Mouse (Mus musculus): ENCODE data around the gene Sost. TPM values are rescaled to one million over a fixed set of nuclear protein-coding genes. Genes with fewer than 3 reads are reported as not detected.
"Not testable (repeated sequence)": the region's sequence is repeated elsewhere in the genome, so short reads cannot be mapped to it uniquely, and the experiment has no call there.

Gene Sost
- polyA plus RNA-seq, 2 experiments, result 0.12 TPM; not detected in 1

DNA sequence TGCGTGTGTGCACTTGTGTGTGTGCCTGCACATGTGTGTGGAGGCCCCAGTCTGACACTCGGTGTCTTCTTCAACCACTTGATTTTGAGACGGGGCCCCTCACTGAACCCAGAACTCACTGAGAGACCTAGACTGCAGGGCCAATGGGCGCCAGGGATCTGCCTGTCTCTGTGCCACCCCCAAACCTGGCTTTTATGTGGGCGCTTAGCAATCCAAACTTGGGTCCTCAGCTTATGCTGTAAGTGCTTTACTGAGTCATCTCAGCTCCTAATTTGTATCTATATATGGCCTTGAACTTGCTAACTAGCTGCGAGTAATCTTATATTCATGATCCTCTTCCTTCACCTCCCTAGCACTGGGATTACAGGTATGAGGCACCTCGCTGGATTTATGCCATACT, 25.6 kb upstream of the Sost start:
- ATAC-seq (ENCODE audit: insufficient read depth) (no peak), DNase-seq (ENCODE audit: low read depth in 3 of 3, low spot score in 3 of 3) (no peak)
- WGBS (ENCODE audit: insufficient replicate concordance), result 72% methylated on average over 7 of the region's 7 CpGs
- Histone ChIP-seq H3K9ac (replicated peaks) (no peak overlapping the region), H3K4me1 (replicated peaks; ENCODE audit: control insufficient read depth in 2 of 2, insufficient read depth in 2 of 2, low read length in 1 of 2) (peaks cover 12 to 21% of the 10 kb centered on the region in 2 experiments), H3K4me3 (ENCODE audit: insufficient read depth in 1 of 2, low read depth in 2 of 2, low read length in 2 of 2) (no peak overlapping the region), H3K36me3 (replicated peaks; ENCODE audit: control insufficient read depth, insufficient read depth, low read depth) (no peaks in the 10 kb centered on the region), H3K27ac (no peak overlapping the region), H3K9me3 (ENCODE audit: control insufficient read depth, low read length) (no peaks in the 10 kb centered on the region), H3K4me2 (ENCODE audit: low read depth) (no peak overlapping the region), H3K27me3 (ENCODE audit: control insufficient read depth, insufficient read depth, low read length) (no peaks in the 10 kb centered on the region)
- TF ChIP-seq CTCF (IDR thresholded peaks at IDR 0.05; ENCODE audit: low read depth) (no peak), EP300 (IDR thresholded peaks at IDR 0.05; ENCODE audit: low read depth) (no peak)

DNA sequence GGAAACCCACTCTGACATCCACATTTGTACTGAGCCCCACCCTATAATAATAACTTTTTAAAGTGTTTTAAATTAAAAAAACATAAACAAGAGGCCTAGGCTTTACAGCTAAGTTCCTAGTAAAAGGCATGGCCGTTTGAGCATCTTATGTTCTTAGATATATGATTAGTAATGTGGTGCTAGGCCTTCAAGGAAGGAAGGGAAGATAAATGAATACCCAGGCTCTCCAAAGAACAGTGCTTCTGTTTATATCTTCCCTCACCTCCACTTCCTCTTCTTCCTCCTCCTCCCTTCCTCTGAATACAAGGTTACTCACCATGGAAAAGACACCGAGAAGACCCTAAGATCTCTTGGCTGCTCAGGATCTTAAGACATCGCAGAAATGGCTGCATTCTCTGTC, 25.0 kb upstream of the Sost start:
- 40% methylated on average over 3 of the region's 3 CpGs for WGBS (ENCODE audit: insufficient replicate concordance)
- no peak overlapping the region for H3K4me2 ChIP-seq (ENCODE audit: low read depth)

DNA sequence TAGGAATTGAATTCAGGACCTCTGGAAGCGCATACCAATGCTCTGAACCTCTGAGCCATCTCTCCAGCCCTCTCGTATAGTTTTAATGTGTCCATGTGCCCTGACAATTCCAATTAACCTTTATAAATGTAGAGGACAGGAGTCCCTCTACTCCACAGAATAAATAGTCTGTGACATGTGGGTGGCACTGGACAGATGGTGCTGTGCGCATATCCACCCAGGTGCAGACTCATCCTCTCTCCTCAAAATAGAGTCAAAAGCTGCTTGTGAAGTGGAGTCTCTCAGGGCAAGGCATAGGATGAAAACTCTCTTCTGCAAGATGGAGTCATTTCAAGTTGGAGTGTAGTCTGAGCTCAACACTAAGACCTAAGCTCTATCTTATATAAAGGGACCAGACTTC, 23.4 kb upstream of the Sost start:
- Histone ChIP-seq H3K36me3 (replicated peaks; ENCODE audit: control insufficient read depth, insufficient read depth, low read depth) (no peaks in the 10 kb centered on the region), H3K27ac (no peak overlapping the region), H3K27me3 (ENCODE audit: control insufficient read depth, insufficient read depth, low read length) (peaks cover 4% of the 10 kb centered on the region; the same call in 1 of the 2 replicates), H3K4me2 (ENCODE audit: low read depth) (no peak overlapping the region), H3K4me1 (replicated peaks; ENCODE audit: control insufficient read depth in 2 of 2, insufficient read depth in 2 of 2, low read length in 1 of 2) (peaks cover 12 to 23% of the 10 kb centered on the region in 2 experiments), H3K9ac (replicated peaks) (no peak overlapping the region), H3K4me3 (ENCODE audit: insufficient read depth in 1 of 2, low read depth in 2 of 2, low read length in 2 of 2) (no peak overlapping the region), H3K9me3 (ENCODE audit: control insufficient read depth, low read length) (no peaks in the 10 kb centered on the region)
- ATAC-seq (ENCODE audit: insufficient read depth) (no peak), DNase-seq (ENCODE audit: low read depth in 3 of 3, low spot score in 3 of 3) (no peak)
- TF ChIP-seq EP300 (IDR thresholded peaks at IDR 0.05; ENCODE audit: low read depth) (no peak), CTCF (IDR thresholded peaks at IDR 0.05; ENCODE audit: low read depth) (no peak)
- 71% methylated on average over 3 of the region's 3 CpGs for WGBS (ENCODE audit: insufficient replicate concordance)

More for the DNA sequence above, 25.0 kb upstream of the Sost start:
- H3K4me1 ChIP-seq (replicated peaks; ENCODE audit: control insufficient read depth in 2 of 2, insufficient read depth in 2 of 2, low read length in 1 of 2), result peaks cover 12 to 20% of the 10 kb centered on the region in 2 experiments
- TF ChIP-seq CTCF (IDR thresholded peaks at IDR 0.05; ENCODE audit: low read depth), result no peak
- TF ChIP-seq EP300 (IDR thresholded peaks at IDR 0.05; ENCODE audit: low read depth), result no peak
- H3K4me3 ChIP-seq (ENCODE audit: insufficient read depth in 1 of 2, low read depth in 2 of 2, low read length in 2 of 2), result no peak overlapping the region
- H3K9me3 ChIP-seq (ENCODE audit: control insufficient read depth, low read length), result no peaks in the 10 kb centered on the region
- DNase-seq (ENCODE audit: low read depth in 3 of 3, low spot score in 3 of 3), result no peak
- no peaks in the 10 kb centered on the region for H3K36me3 ChIP-seq (replicated peaks; ENCODE audit: control insufficient read depth, insufficient read depth, low read depth)
- H3K9ac ChIP-seq (replicated peaks), result no peak overlapping the region
- no peak for ATAC-seq (ENCODE audit: insufficient read depth)
- H3K27ac ChIP-seq, result no peak overlapping the region
- H3K27me3 ChIP-seq (ENCODE audit: control insufficient read depth, insufficient read depth, low read length), result peaks cover under 1% of the 10 kb centered on the region; the same call in 1 of the 2 replicates

DNA sequence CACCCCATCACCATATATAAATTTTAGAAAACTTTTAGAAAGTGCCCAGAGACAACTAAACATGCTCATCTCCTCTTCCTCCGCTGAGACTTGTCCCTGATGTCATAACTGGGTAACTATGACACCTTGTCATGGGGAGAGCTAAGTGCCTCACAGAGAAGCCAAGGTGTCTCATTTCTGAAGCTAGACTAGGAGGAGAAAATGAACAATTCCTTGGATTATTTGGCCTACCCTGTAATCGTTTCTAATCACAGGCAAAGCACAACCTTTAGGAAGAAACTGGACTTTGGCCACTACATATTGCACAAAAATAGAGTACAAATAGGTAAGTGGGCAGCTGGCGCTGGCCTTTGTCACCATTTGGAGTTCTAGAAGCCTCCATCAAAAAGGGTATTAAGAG, 20.1 kb upstream of the Sost start, which contains the start of gene Dusp3:
TSS of gene Dusp3 (minus strand) at position 101 of the 400 bp plus-strand sequence.
- no peak for DNase-seq (ENCODE audit: low read depth in 3 of 3, low spot score in 3 of 3)
- Histone ChIP-seq H3K36me3 (replicated peaks; ENCODE audit: control insufficient read depth, insufficient read depth, low read depth) (no peaks in the 10 kb centered on the region), H3K27ac (no peak within 1 kb of the TSS), H3K4me3 (ENCODE audit: insufficient read depth in 1 of 2, low read depth in 2 of 2, low read length in 2 of 2) (no peak within 1 kb of the TSS), H3K9me3 (ENCODE audit: control insufficient read depth, low read length) (no peaks in the 10 kb centered on the region), H3K9ac (replicated peaks) (no peak within 1 kb of the TSS), H3K4me1 (replicated peaks; ENCODE audit: control insufficient read depth in 2 of 2, insufficient read depth in 2 of 2, low read length in 1 of 2) (peaks cover 4 to 9% of the 10 kb centered on the region in 2 experiments), H3K4me2 (ENCODE audit: low read depth) (no peak within 1 kb of the TSS), H3K27me3 (ENCODE audit: control insufficient read depth, insufficient read depth, low read length) (peaks cover 13% of the 10 kb centered on the region)
- TF ChIP-seq EP300 (IDR thresholded peaks at IDR 0.05; ENCODE audit: low read depth) (no peak), CTCF (IDR thresholded peaks at IDR 0.05; ENCODE audit: low read depth) (no peak)
- 62% methylated on average over 3 of the region's 3 CpGs for WGBS (ENCODE audit: insufficient replicate concordance)
- ATAC-seq (ENCODE audit: insufficient read depth), result no peak

DNA sequence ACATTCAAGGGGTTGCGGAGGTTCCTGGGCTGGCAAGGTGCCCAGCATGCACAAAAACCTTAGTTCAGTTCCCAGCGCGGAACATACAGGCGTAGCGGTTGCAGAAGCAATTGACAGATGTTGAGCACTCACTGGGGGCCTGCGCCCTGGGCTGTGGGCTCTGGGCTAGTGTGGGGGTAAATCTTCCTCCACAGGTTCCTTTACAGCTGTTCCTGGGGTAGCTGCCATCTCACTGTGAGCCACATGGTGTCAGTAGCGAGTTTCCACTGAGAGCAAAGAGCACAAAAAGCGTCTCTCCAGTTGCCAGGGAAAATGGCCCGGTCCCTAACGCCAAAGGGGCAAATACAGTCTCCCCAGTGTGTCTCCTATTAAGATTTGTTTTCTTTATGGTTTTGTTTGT, 19.2 kb upstream of the Sost start:
- DNase-seq (ENCODE audit: low read depth in 3 of 3, low spot score in 3 of 3), result peak; percentile 52 to 53 (median 52)
- H3K4me1 ChIP-seq (replicated peaks; ENCODE audit: control insufficient read depth in 2 of 2, insufficient read depth in 2 of 2, low read length in 1 of 2), result peaks cover 4 to 9% of the 10 kb centered on the region in 2 experiments
- H3K4me3 ChIP-seq (ENCODE audit: insufficient read depth in 1 of 2, low read depth in 2 of 2, low read length in 2 of 2), result no peak overlapping the region
- WGBS (ENCODE audit: insufficient replicate concordance), result 9% methylated on average over 10 of the region's 10 CpGs
- ATAC-seq (ENCODE audit: insufficient read depth), result no peak
- H3K9ac ChIP-seq (replicated peaks), result no peak overlapping the region
- TF ChIP-seq EP300 (IDR thresholded peaks at IDR 0.05; ENCODE audit: low read depth), result no peak
- peak; percentile 93 for TF ChIP-seq CTCF (IDR thresholded peaks at IDR 0.05; ENCODE audit: low read depth)
- no peak overlapping the region for H3K27ac ChIP-seq
- H3K27me3 ChIP-seq (ENCODE audit: control insufficient read depth, insufficient read depth, low read length), result peaks cover 13% of the 10 kb centered on the region
- H3K4me2 ChIP-seq (ENCODE audit: low read depth), result no peak overlapping the region
- H3K36me3 ChIP-seq (replicated peaks; ENCODE audit: control insufficient read depth, insufficient read depth, low read depth), result no peaks in the 10 kb centered on the region
- H3K9me3 ChIP-seq (ENCODE audit: control insufficient read depth, low read length), result no peaks in the 10 kb centered on the region

DNA sequence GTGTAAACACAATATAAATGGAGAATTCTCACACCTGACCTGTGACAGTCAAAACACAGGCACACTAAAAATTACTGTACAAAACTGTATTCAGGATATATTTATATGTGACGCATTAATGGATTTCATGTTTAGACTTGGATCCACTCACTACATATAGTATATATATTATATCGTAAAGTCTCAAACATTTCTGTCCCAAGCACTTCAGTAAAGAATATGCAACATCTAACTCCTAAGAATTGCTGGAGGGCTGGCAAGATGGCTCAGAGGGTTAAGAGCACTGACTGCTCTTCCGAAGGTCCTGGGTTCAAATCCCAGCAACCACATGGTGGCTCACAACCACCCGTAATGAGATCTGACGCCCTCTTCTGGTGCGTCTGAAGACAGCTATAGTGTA, 18.6 kb upstream of the Sost start:
- H3K36me3 ChIP-seq (replicated peaks; ENCODE audit: control insufficient read depth, insufficient read depth, low read depth); H3K9me3 ChIP-seq (ENCODE audit: control insufficient read depth, low read length); ATAC-seq (ENCODE audit: insufficient read depth); H3K4me1 ChIP-seq (replicated peaks; ENCODE audit: control insufficient read depth in 2 of 2, insufficient read depth in 2 of 2, low read length in 1 of 2); H3K4me3 ChIP-seq (ENCODE audit: insufficient read depth in 1 of 2, low read depth in 2 of 2, low read length in 2 of 2); DNase-seq (ENCODE audit: low read depth in 3 of 3, low spot score in 3 of 3); H3K27ac ChIP-seq; H3K9ac ChIP-seq (replicated peaks); H3K4me2 ChIP-seq (ENCODE audit: low read depth): not testable (repeated sequence)
- 53% methylated on average over 6 of the region's 6 CpGs for whole genome bisulfite sequencing (ENCODE audit: insufficient replicate concordance)
- peaks cover 13% of the 10 kb centered on the region for H3K27me3 ChIP-seq (ENCODE audit: control insufficient read depth, insufficient read depth, low read length)
